Mouse (Mus musculus) ovary, postnatal 14 days (tissue): Measurements from ENCODE around the gene Nktr.
A peak's percentile ranks its signal among the peaks of the same experiment; 100 is the strongest.

Experiments used
- DNase-seq: peaks from one replicate; pipeline ENCODE4 v3.0.0; 2022; ENCODE audit warnings: low spot score

The Nktr gene

GRCm38 (mm10) chr9:121718792-121719318 is at the start of gene Nktr:
Nktr (plus strand) TSS chr9:121719169.
- DNase-seq = peak; percentile 91

- peak; percentile 67 for DNase-seq
These were observed 49.6 kb upstream of the Nktr start for GRCm38 (mm10) chr9:121669348-121669791.

- peak; percentile 47 for DNase-seq
These were observed 47.7 kb upstream of the Nktr start for GRCm38 (mm10) chr9:121671300-121671699.

- no peak for DNase-seq
These were observed 46.7 kb upstream of the Nktr start for GRCm38 (mm10) chr9:121672311-121672710.

- no peak for DNase-seq
These were observed 45.3 kb upstream of the Nktr start for GRCm38 (mm10) chr9:121673716-121674115.

- no peak for DNase-seq
These were observed 44.0 kb upstream of the Nktr start for GRCm38 (mm10) chr9:121675011-121675410.

- DNase-seq = no peak
These were observed 43.4 kb upstream of the Nktr start for GRCm38 (mm10) chr9:121675556-121675955.

GRCm38 (mm10) chr9:121677069-121677468 is 41.9 kb upstream of the Nktr start:
- no peak for DNase-seq

- no peak for DNase-seq
These were observed 41.5 kb upstream of the Nktr start for GRCm38 (mm10) chr9:121677476-121677875.

GRCm38 (mm10) chr9:121679549-121679948 is 39.4 kb upstream of the Nktr start:
- peak; percentile 37 for DNase-seq

- no peak for DNase-seq
These were observed 37.8 kb upstream of the Nktr start for GRCm38 (mm10) chr9:121681191-121681590.

- DNase-seq = no peak
These were observed 36.8 kb upstream of the Nktr start for GRCm38 (mm10) chr9:121682037-121682680.

- no peak for DNase-seq
These were observed 34.3 kb upstream of the Nktr start for GRCm38 (mm10) chr9:121684702-121685101.

- DNase-seq = no peak
These were observed 28.7 kb upstream of the Nktr start for GRCm38 (mm10) chr9:121690200-121690651.

GRCm38 (mm10) chr9:121690734-121691133 is 28.2 kb upstream of the Nktr start:
- DNase-seq = no peak

GRCm38 (mm10) chr9:121694736-121695135 is 24.2 kb upstream of the Nktr start:
- DNase-seq = no peak

- no peak for DNase-seq
These were observed 22.3 kb upstream of the Nktr start for GRCm38 (mm10) chr9:121696626-121697025.

- peak; percentile 58 for DNase-seq
These were observed 21.6 kb upstream of the Nktr start for GRCm38 (mm10) chr9:121697150-121698049.

GRCm38 (mm10) chr9:121704261-121704645 is 14.7 kb upstream of the Nktr start:
- no peak for DNase-seq

GRCm38 (mm10) chr9:121704646-121705625 is 14.0 kb upstream of the Nktr start, which contains the start of gene Sec22c:
Sec22c (minus strand) TSS chr9:121705490.
- DNase-seq = peak; percentile 75

GRCm38 (mm10) chr9:121706029-121706675 is 12.8 kb upstream of the Nktr start:
- no peak for DNase-seq
